Mouse (Mus musculus) left cerebral cortex, postnatal 4 days (tissue): ENCODE measurements around the gene Tgfbr3. TPM values are rescaled to one million over a fixed set of nuclear protein-coding genes. Genes with fewer than 3 reads are reported as not detected.

Experiments used
- DNase-seq: peaks from one replicate; pipeline ENCODE4 v3.0.0-alpha.2; 2022
- intact Hi-C: fragments of 180-260 bp; cut with DNase I; formaldehyde crosslinking; loops from one replicate; pipeline ENCODE4 v1.15.1; 2025
- total RNA-seq, 2 experiments: library from RNA; stranded (reverse); gene quantifications; 2 replicates each; pipeline ENCODE4 v1.2.3; 2021

Tgfbr3 gene
- total RNA-seq, 2 experiments from 2014 or later: 6.7 to 8.7 TPM

- intact Hi-C loops: no loop called here
Measured at GRCm38 (mm10) chr5:107089966-107090365, 199.5 kb downstream of the Tgfbr3 start.

GRCm38 (mm10) chr5:107087829-107088808 lies 201.3 kb downstream of the Tgfbr3 start:
- peak; percentile 79 for DNase-seq
- intact Hi-C loops: no loop called here

More at GRCm38 (mm10) chr5:107089966-107090365, 199.5 kb downstream of the Tgfbr3 start:
- no peak for DNase-seq

GRCm38 (mm10) chr5:107087291-107087690 lies 202.1 kb downstream of the Tgfbr3 start:
- no peak for DNase-seq
- intact Hi-C loops: no loop called here

- no peak for DNase-seq
- intact Hi-C loops: no loop called here
Measured at GRCm38 (mm10) chr5:107086166-107086565, 203.3 kb downstream of the Tgfbr3 start.

- intact Hi-C loops: no loop called here
- no peak for DNase-seq
Measured at GRCm38 (mm10) chr5:107084431-107084830, 205.0 kb downstream of the Tgfbr3 start.

GRCm38 (mm10) chr5:107082011-107082410 lies 207.4 kb downstream of the Tgfbr3 start:
- intact Hi-C loops: no loop called here
- DNase-seq: no peak

GRCm38 (mm10) chr5:107080986-107081624 lies 208.3 kb downstream of the Tgfbr3 start:
- intact Hi-C loops: no loop called here
- DNase-seq: no peak

GRCm38 (mm10) chr5:107079920-107080319 lies 209.5 kb downstream of the Tgfbr3 start:
- intact Hi-C loops: no loop called here
- DNase-seq: no peak

GRCm38 (mm10) chr5:107079146-107079638 lies 210.2 kb downstream of the Tgfbr3 start:
- peak; percentile 73 for DNase-seq
- intact Hi-C loops: no loop called here

- intact Hi-C loops: no loop called here
Measured at GRCm38 (mm10) chr5:107078361-107078760, 211.1 kb downstream of the Tgfbr3 start.

GRCm38 (mm10) chr5:107077900-107078299 lies 211.5 kb downstream of the Tgfbr3 start:
- DNase-seq: no peak
- intact Hi-C loops: no loop called here

More at GRCm38 (mm10) chr5:107078361-107078760, 211.1 kb downstream of the Tgfbr3 start:
- DNase-seq: no peak

GRCm38 (mm10) chr5:107074980-107075583 lies 214.3 kb downstream of the Tgfbr3 start:
- intact Hi-C loops: no loop called here
- no peak for DNase-seq

GRCm38 (mm10) chr5:107074350-107074749 lies 215.1 kb downstream of the Tgfbr3 start:
- intact Hi-C loops: no loop called here
- no peak for DNase-seq

GRCm38 (mm10) chr5:107073536-107073935 lies 215.9 kb downstream of the Tgfbr3 start:
- intact Hi-C loops: no loop called here
- DNase-seq: no peak

- intact Hi-C loops: no loop called here
- DNase-seq: no peak
Measured at GRCm38 (mm10) chr5:107068146-107068545, 221.3 kb downstream of the Tgfbr3 start.

GRCm38 (mm10) chr5:107067531-107067930 lies 221.9 kb downstream of the Tgfbr3 start:
- intact Hi-C loops: no loop called here
- DNase-seq: no peak

- intact Hi-C loops: no loop called here
- no peak for DNase-seq
Measured at GRCm38 (mm10) chr5:107064922-107065321, 224.5 kb downstream of the Tgfbr3 start.

GRCm38 (mm10) chr5:107062229-107062852 lies 227.1 kb downstream of the Tgfbr3 start:
- intact Hi-C loops: no loop called here
- DNase-seq: no peak

- intact Hi-C loops: no loop called here
- no peak for DNase-seq
Measured at GRCm38 (mm10) chr5:107059514-107059913, 229.9 kb downstream of the Tgfbr3 start.

GRCm38 (mm10) chr5:107058642-107059041 lies 230.8 kb downstream of the Tgfbr3 start:
- intact Hi-C loops: no loop called here
- no peak for DNase-seq
